Mouse (Mus musculus) midbrain, embryonic 11.5 days (tissue): Measurements from ENCODE around the gene Olfr459. TPM values are rescaled to one million over a fixed set of nuclear protein-coding genes. Genes with fewer than 3 reads are reported as not detected.
A peak's percentile ranks its signal among the peaks of the same experiment; 100 is the strongest.

Experiments used
- ATAC-seq: fragments of 200-750 bp; cut with Nextera tagmentation; 2 replicates; pipeline ENCODE4 v1.8.0; 2017; ENCODE audit warnings: moderate TSS enrichment, moderate library complexity; ENCODE audit not compliant: low FRiP score
- DNase-seq: peaks from one replicate; pipeline ENCODE4 v3.0.0; 2015; ENCODE audit warnings: low spot score; ENCODE audit errors: missing footprints
- H3K27ac ChIP-seq: fragments of 300-500 bp; sonication (generic); 2 replicates; pipeline ENCODE4 v1.5.1; 2014; ENCODE audit warnings: low read depth, low read length
- H3K27me3 ChIP-seq: fragments of 300-500 bp; sonication (generic); 2 replicates; pipeline ENCODE4 v1.6.1; 2014; ENCODE audit warnings: mild to moderate bottlenecking, low read length, moderate library complexity, mixed read lengths; ENCODE audit not compliant: control insufficient read depth, insufficient read depth
- H3K36me3 ChIP-seq: fragments of 300-500 bp; sonication (generic); 2 replicates; pipeline ENCODE4 v1.6.1; 2014; ENCODE audit warnings: mild to moderate bottlenecking, low read length, moderate library complexity, mixed read lengths; ENCODE audit not compliant: control insufficient read depth, insufficient read depth
- H3K4me1 ChIP-seq: fragments of 300-500 bp; sonication (generic); 2 replicates; pipeline ENCODE4 v1.6.1; 2014; ENCODE audit warnings: low read length; ENCODE audit not compliant: control insufficient read depth, insufficient read depth
- H3K4me2 ChIP-seq: fragments of 300-500 bp; sonication (generic); 2 replicates; pipeline ENCODE4 v1.6.1; 2014; ENCODE audit warnings: mild to moderate bottlenecking, moderate library complexity
- H3K4me3 ChIP-seq: fragments of 300-500 bp; sonication (generic); 2 replicates; pipeline ENCODE4 v1.5.1; 2014; ENCODE audit warnings: low read depth, low read length
- H3K9ac ChIP-seq: fragments of 300-500 bp; sonication (generic); 2 replicates; pipeline ENCODE4 v1.6.1; 2014; ENCODE audit warnings: low read length
- H3K9me3 ChIP-seq: fragments of 300-500 bp; sonication (generic); 2 replicates; pipeline ENCODE4 v1.6.1; 2016; ENCODE audit warnings: low read length; ENCODE audit not compliant: control insufficient read depth
- WGBS: fragments of 180-500 bp; shearing (Covaris S2); extraction: QIAGEN DNeasy Blood & Tissue Kit; methylation state at CpG from one replicate; pipeline ENCODE4 v1.1.7; 2014; 5-methylcytosine and 5-hydroxymethylcytosine counted together
- polyA plus RNA-seq: library from polyadenylated mRNA; unstranded; fragments of >200 nt; fragmentation: Nextera tagmentation; extraction: Ambion mirVana; gene quantifications from 2 replicates; pipeline ENCODE4 v1.2.1, GENCODE M21; 2014

Olfr459 gene
- not detected in 2 replicates for polyA plus RNA-seq

GRCm38 (mm10) chr6:41775077-41775476, at the start of gene Olfr459:
Olfr459 (minus strand) TSS chr6:41775177.
- no peak within 1 kb of the TSS for H3K9ac ChIP-seq
- no peaks in the 10 kb centered on the region for H3K4me1 ChIP-seq
- no peak within 1 kb of the TSS for H3K4me2 ChIP-seq
- no peak for ATAC-seq
- no peaks in the 10 kb centered on the region for H3K27me3 ChIP-seq
- DNase-seq: no peak
- 83% methylated on average over 7 of the region's 7 CpGs for WGBS
- H3K9me3 ChIP-seq: no peaks in the 10 kb centered on the region
- no peaks in the 10 kb centered on the region for H3K36me3 ChIP-seq
- H3K4me3 ChIP-seq: no peak within 1 kb of the TSS
- no peak within 1 kb of the TSS for H3K27ac ChIP-seq

DNA sequence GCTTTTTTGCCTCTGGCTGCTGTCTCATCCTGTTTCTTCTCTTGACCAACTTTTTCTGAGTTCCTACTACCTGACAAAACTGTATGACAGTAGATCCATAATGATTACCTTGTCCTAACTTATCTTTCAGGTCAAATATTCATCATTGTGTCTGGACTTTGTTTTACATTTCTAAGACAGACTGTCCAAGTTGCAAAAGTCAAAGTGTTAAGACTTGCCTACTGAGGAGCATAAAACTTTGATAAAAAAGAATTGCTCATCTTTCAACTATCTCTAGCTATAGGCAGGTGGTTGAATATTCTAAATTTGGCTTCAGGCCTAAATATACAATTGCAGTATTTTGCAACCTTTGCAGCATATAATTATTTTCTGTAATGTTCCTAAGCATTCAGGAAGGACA, 49.1 kb upstream of the Olfr459 start:
- H3K9me3 ChIP-seq: no peaks in the 10 kb centered on the region
- H3K4me1 ChIP-seq: no peaks in the 10 kb centered on the region
- no peak overlapping the region for H3K27ac ChIP-seq
- no peak overlapping the region for H3K4me3 ChIP-seq
- ATAC-seq (no peak), DNase-seq (no peak)
- no peaks in the 10 kb centered on the region for H3K36me3 ChIP-seq
- no peak overlapping the region for H3K9ac ChIP-seq
- no peak overlapping the region for H3K4me2 ChIP-seq
- no peaks in the 10 kb centered on the region for H3K27me3 ChIP-seq

DNA sequence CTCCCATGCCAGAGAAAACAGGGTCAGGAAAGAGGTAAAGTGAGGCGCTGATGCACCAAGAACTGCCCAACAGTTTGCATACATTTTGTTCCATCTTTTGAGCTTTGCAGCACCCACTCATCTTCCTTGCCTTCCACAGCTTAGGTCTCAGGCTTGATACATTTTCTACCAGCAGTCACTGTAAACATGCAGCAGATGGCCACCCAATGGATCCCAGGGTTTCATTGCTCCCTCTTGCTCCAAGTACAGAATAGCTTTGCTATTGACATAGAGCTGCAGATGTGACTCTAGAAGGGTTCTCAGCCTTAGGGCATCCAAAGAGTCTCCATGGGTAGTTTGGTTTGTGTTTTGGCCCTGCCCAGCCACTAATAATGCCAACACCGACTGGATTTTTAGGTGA, 11.7 kb upstream of the Olfr459 start:
- H3K9ac ChIP-seq: no peak overlapping the region
- ATAC-seq (no peak), DNase-seq (no peak)
- no peaks in the 10 kb centered on the region for H3K4me1 ChIP-seq
- no peaks in the 10 kb centered on the region for H3K9me3 ChIP-seq
- 88% methylated on average over 2 of the region's 2 CpGs for WGBS
- no peak overlapping the region for H3K4me3 ChIP-seq
- no peaks in the 10 kb centered on the region for H3K36me3 ChIP-seq
- no peak overlapping the region for H3K27ac ChIP-seq
- no peaks in the 10 kb centered on the region for H3K27me3 ChIP-seq
- no peak overlapping the region for H3K4me2 ChIP-seq

DNA sequence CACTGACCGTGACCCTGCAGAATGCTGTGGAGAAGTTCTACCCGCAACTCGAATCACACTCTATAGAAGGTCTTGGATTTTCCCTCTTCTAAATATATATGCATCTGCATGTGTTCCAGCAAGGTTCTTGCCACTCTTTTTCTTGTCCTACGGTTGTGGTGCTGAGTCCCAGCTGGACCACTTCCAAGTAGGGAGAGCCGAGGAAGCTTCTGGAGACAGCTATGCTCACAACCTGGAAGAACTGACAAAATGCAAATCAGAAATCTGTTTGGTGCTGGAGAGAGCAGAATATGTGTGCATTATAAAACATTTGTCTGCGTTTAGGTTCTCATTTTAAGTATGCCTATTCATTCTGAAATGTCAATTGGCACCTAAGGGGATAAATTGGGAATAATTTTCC, 744 bp upstream of the Olfr459 start:
- DNase-seq: no peak

DNA sequence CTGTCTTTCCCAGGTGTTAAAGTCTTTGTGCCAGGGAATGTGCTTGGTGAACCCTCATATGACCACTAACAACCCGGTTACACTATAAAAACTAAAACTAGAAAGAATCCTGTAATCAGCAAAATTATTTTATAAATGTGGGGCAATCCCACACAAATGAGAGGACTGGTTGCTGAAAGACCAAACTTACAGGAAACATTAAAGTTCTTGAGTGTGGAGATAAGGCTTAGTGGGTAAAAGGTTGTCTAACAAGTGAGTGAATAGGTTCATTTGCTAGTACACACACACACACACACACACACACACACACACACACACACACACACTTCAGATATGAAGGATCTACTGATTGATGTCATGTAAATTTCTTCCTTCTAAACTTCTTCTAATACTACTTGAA, 5.1 kb downstream of the Olfr459 start:
- Histone ChIP-seq H3K9me3 (no peaks in the 10 kb centered on the region), H3K4me3 (no peak overlapping the region), H3K4me1 (no peaks in the 10 kb centered on the region), H3K9ac (no peak overlapping the region), H3K27ac (no peak overlapping the region), H3K36me3 (no peaks in the 10 kb centered on the region), H3K4me2 (no peak overlapping the region), H3K27me3 (no peaks in the 10 kb centered on the region)
- DNase-seq: no peak
- no peak for ATAC-seq
- WGBS: 83% methylated on average over 1 of the region's 1 CpGs

More for the DNA sequence above, 744 bp upstream of the Olfr459 start:
- Histone ChIP-seq H3K4me2 (no peak overlapping the region), H3K27ac (no peak overlapping the region), H3K9ac (no peak overlapping the region), H3K9me3 (no peaks in the 10 kb centered on the region), H3K4me3 (no peak overlapping the region), H3K36me3 (no peaks in the 10 kb centered on the region), H3K27me3 (no peaks in the 10 kb centered on the region), H3K4me1 (no peaks in the 10 kb centered on the region)
- 84% methylated on average over 6 of the region's 6 CpGs for WGBS
- no peak for ATAC-seq

GRCm38 (mm10) chr6:41764306-41764705, 10.7 kb downstream of the Olfr459 start:
- WGBS: 91% methylated on average over 5 of the region's 5 CpGs
- peak; percentile 64 for DNase-seq
- no peak for ATAC-seq

GRCm38 (mm10) chr6:41762370-41762757, 12.6 kb downstream of the Olfr459 start:
- DNase-seq (no peak), ATAC-seq (no peak)
- Histone ChIP-seq H3K27me3 (no peaks in the 10 kb centered on the region), H3K36me3 (no peaks in the 10 kb centered on the region), H3K9ac (no peak overlapping the region), H3K27ac (no peak overlapping the region), H3K9me3 (no peaks in the 10 kb centered on the region), H3K4me2 (no peak overlapping the region), H3K4me3 (no peak overlapping the region), H3K4me1 (no peaks in the 10 kb centered on the region)
- 74% methylated on average over 1 of the region's 1 CpGs for WGBS

More at GRCm38 (mm10) chr6:41764306-41764705, 10.7 kb downstream of the Olfr459 start:
- Histone ChIP-seq H3K4me3 (no peak overlapping the region), H3K9ac (no peak overlapping the region), H3K9me3 (no peaks in the 10 kb centered on the region), H3K27ac (no peak overlapping the region), H3K4me1 (no peaks in the 10 kb centered on the region), H3K4me2 (no peak overlapping the region), H3K36me3 (no peaks in the 10 kb centered on the region), H3K27me3 (no peaks in the 10 kb centered on the region)

GRCm38 (mm10) chr6:41761702-41762369, 13.1 kb downstream of the Olfr459 start:
- ATAC-seq: peak; percentile 95
- 6% methylated on average over 1 of the region's 1 CpGs for WGBS
- Histone ChIP-seq H3K27me3 (no peaks in the 10 kb centered on the region), H3K4me2 (no peak overlapping the region), H3K27ac (no peak overlapping the region), H3K4me1 (no peaks in the 10 kb centered on the region), H3K9ac (no peak overlapping the region), H3K4me3 (no peak overlapping the region), H3K36me3 (no peaks in the 10 kb centered on the region), H3K9me3 (no peaks in the 10 kb centered on the region)
- DNase-seq: peak; percentile 92

- Histone ChIP-seq H3K36me3 (no peaks in the 10 kb centered on the region), H3K27me3 (no peaks in the 10 kb centered on the region), H3K27ac (no peak overlapping the region), H3K4me3 (no peak overlapping the region), H3K9me3 (no peaks in the 10 kb centered on the region), H3K4me2 (no peak overlapping the region), H3K9ac (no peak overlapping the region), H3K4me1 (no peaks in the 10 kb centered on the region)
- WGBS: 86% methylated on average over 2 of the region's 2 CpGs
- DNase-seq (no peak), ATAC-seq (no peak)
Observed at GRCm38 (mm10) chr6:41759618-41760017, 15.4 kb downstream of the Olfr459 start.
